In genomic region chr13:43203234-43203633, GRCm38 (mm10) we compare ENCODE assay signal across 14 mouse cellular contexts. TPM values are rescaled to one million over a fixed set of nuclear protein-coding genes. Genes with fewer than 3 reads are reported as not detected.
A peak's percentile ranks its signal among the peaks of the same experiment; 100 is the strongest.
DNase-seq lines count a peak whose midpoint lies in the region; ATAC-seq lines count a peak whose summit lies in the region.
"Had no signal": no experiment of that assay in that cellular context is flagged by ENCODE, and none has a peak within 500 bp of the region (broad histone marks: within the 10 kb centered on the region; RNA-seq: fewer than 3 reads in every experiment).

No protein-coding gene starts in this region.

- 70% methylated on average over 7 of the region's 7 CpGs for WGBS in heart, embryonic 10.5 days

- intact Hi-C loops in left cerebral cortex, postnatal 4 days (cut with DNase I), result no loop called here

- peaks cover 38% of the 10 kb centered on the region for H3K4me1 ChIP-seq in heart, embryonic 10.5 days
- H3K4me1 ChIP-seq: kidney, embryonic 15.5 days had no signal

- H3K4me3 ChIP-seq in heart, embryonic 10.5 days, result no peak overlapping the region
- H3K4me3 ChIP-seq: embryonic facial prominence, embryonic 13.5 days; kidney, embryonic 15.5 days; limb, embryonic 15.5 days; neural tube, embryonic 15.5 days had no signal

- peak overlapping the region; percentile 52; the same call in 1 of the 2 replicates for H3K27ac ChIP-seq in heart, embryonic 10.5 days
- H3K27ac ChIP-seq: embryonic facial prominence, embryonic 13.5 days; kidney, embryonic 15.5 days; limb, embryonic 15.5 days; neural tube, embryonic 15.5 days had no signal

- no peak for ATAC-seq in granulocyte monocyte progenitor cell, adult 5-6 weeks (replicated peaks; ENCODE audit: poor library complexity, severe bottlenecking)

- peak; percentile 57 for DNase-seq in cerebellum, adult 9-11 months
- DNase-seq in cerebellum, adult 9-10 months, result no peak
- peak; percentile 58 for DNase-seq in left cerebral cortex, postnatal 4 days
- DNase-seq in left cerebral cortex, adult 11 months (ENCODE audit: low spot score), result no peak
- no peak for DNase-seq in heart, embryonic 10.5 days (ENCODE audit: low spot score)
- DNase-seq in lung, postnatal 10 days, result peak; percentile 84
- DNase-seq in urinary bladder, adult 2 months (ENCODE audit: low spot score), result no peak
- DNase-seq: B cell, adult 2 months; thymus, postnatal 25 days had no signal

- H3K9me3 ChIP-seq in heart, embryonic 10.5 days, result no peaks in the 10 kb centered on the region
- H3K9me3 ChIP-seq: embryonic facial prominence, embryonic 13.5 days; kidney, embryonic 15.5 days; limb, embryonic 15.5 days; neural tube, embryonic 15.5 days had no signal

- peaks cover 19% of the 10 kb centered on the region for H3K27me3 ChIP-seq in heart, embryonic 10.5 days (ENCODE audit: insufficient read depth, poor library complexity, severe bottlenecking)
- H3K27me3 ChIP-seq: embryonic facial prominence, embryonic 13.5 days; kidney, embryonic 15.5 days; limb, embryonic 15.5 days; neural tube, embryonic 15.5 days had no signal

- peaks cover 6% of the 10 kb centered on the region; the same call in 1 of the 2 replicates for H3K36me3 ChIP-seq in heart, embryonic 10.5 days
- H3K36me3 ChIP-seq: kidney, embryonic 15.5 days had no signal

RNA-seq across cellular contexts. Expression of gene Tbc1d7, which starts 31.9 kb away (rescaled TPM):
- total RNA-seq in left cerebral cortex, postnatal 4 days (2021), result 10 to 100 TPM; 34.5 to 37.3 TPM
- 55.0 and 55.8 TPM in 2 replicates for polyA plus RNA-seq in heart, embryonic 10.5 days (2016; fragmentation: Nextera tagmentation; extraction: Ambion mirVana)
- total RNA-seq in granulocyte monocyte progenitor cell, adult 5-6 weeks (2014; fragmentation: Nextera tagmentation), result 16.7 and 34.8 TPM in 2 replicates
- total RNA-seq in granulocyte monocyte progenitor cell, adult 5-6 weeks (2017), result 8.2 and 12.7 TPM in 2 replicates
- polyA plus RNA-seq in urinary bladder, adult 2 months (2012; rRNA removed), result 23.7 and 25.1 TPM in 2 replicates

Comparison
In these comparisons a context has a peak if more than half of its experiments do, and no peak if none do; other contexts are left out.
1. DNase-seq: peak in cerebellum, adult 9-11 months (single experiment), left cerebral cortex, postnatal 4 days (single experiment) and lung, postnatal 10 days (single experiment); none in cerebellum, adult 9-10 months (single experiment), left cerebral cortex, adult 11 months (single experiment), heart, embryonic 10.5 days (single experiment) and urinary bladder, adult 2 months (single experiment).